Mouse (Mus musculus): Measurements from ENCODE around the gene Mrps34.
"Not testable (repeated sequence)": the region's sequence is repeated elsewhere in the genome, so short reads cannot be mapped to it uniquely, and the experiment has no call there.

Gene Mrps34

DNA sequence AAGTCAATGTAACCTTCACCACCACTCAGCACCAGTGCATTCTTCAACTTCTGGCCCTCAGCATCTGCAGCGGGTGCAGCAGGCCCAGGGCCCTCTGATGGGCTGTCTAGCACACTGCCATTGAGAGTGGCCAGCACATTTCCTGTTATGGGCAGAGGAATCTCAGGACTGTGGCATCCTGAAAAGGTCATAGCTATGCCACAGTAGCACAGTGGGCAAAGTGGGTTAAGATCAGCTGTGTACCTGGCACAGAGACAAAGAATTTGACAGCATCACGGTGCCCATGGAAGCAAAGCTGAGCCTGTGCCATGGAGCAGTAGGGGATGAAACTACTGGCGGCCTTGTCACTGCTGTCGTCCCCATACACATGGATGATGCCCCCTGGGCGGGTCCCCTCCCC lies 4.2 kb downstream of the Mrps34 start:
- no peak for DNase-seq (ENCODE audit: low read depth, low spot score)

- no peak for DNase-seq (ENCODE audit: low read depth, low spot score)
These were observed 5.1 kb downstream of the Mrps34 start for GRCm38 (mm10) chr17:24900014-24900413.

GRCm38 (mm10) chr17:24902124-24902523 lies 7.2 kb downstream of the Mrps34 start:
- no peak for DNase-seq (ENCODE audit: low read depth, low spot score)

GRCm38 (mm10) chr17:24902671-24903474 lies 8.0 kb downstream of the Mrps34 start:
- DNase-seq (ENCODE audit: low read depth, low spot score), result peak; percentile 71

DNA sequence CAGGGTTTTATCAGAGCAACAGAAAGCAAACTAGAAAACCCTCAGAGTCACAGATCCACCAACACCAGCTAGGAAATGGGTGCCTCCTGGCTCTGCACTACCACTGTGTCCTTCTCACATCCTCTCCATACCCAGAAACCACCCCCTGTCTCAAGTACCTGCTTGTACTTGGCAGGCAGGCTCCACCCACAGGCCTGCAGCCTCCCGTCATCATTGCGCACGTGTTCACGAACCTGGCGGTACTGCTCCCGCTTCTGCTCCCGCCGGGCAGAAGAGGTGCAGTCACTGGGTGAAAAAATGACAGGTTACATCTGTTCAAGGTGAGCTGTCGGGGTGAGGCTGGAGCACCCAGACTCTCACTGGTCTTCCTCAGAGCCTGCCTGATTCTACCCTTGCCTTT lies 8.9 kb downstream of the Mrps34 start:
- no peak for DNase-seq (ENCODE audit: low read depth, low spot score)

DNA sequence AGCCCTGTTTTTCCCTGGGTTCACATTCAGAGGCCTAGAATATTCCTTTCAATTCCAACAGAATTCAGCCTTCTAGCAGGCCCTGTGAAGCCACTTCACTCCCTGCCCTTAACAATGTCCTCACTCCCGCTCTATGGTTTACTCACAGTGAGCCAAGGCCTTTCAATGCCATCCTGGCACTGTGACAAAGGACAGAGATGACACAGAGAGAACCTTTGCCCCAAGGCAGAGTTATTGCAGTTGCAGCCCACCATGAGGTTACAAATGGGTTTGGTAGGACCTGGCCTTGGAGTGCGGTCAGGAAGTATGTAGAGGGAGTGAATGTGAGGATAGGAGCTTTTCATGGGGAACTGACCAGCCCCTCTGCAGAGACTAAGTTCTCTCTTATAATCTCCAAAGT lies 12.7 kb downstream of the Mrps34 start:
- no peak for DNase-seq (ENCODE audit: low read depth, low spot score)

DNA sequence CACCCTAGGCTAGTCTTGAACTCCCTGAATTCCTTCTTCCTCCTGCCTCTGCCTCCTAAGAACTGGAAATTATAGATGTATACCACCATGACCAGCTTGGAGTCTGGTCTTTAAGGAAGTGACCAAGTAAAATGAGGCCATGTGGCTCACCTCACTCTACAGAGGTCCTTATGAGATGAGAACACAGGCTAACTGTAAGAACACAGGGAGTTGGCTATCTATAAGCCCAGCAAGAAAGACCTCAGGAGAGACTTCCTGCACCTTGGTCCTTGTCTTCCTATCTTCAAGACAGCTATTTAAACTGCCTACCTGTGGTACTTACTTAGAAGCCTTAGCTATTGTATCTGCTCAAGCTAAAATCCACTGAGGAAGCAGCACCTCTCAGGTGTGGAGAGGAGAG lies 19.1 kb downstream of the Mrps34 start:
- no peak for DNase-seq (ENCODE audit: low read depth, low spot score)

- no peak for DNase-seq (ENCODE audit: low read depth, low spot score)
These were observed 28.3 kb downstream of the Mrps34 start for GRCm38 (mm10) chr17:24923246-24923645.

DNA sequence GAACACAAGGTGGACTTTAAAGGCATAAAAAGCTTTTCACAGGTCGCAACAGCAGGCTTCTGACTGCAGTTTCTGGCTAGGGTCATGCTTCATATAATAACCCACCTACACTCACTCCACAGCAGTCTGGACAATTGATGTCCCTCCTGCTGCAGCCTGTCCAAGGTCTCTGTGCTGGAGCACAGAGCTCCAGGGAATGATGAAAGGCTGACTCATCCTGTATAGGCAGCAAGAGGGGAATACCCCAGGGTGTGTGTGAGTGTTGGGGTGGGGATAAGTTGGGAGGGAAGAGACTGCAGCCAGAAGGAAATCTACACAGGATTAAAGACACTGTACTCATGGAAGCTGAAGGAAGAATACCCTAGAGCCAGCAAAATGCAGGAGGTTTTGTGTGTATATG lies 34.6 kb downstream of the Mrps34 start:
- peak; percentile 94 for DNase-seq (ENCODE audit: low read depth, low spot score)

- peak; percentile 11 for DNase-seq (ENCODE audit: low read depth, low spot score)
These were observed 37.5 kb downstream of the Mrps34 start for GRCm38 (mm10) chr17:24932431-24932830.

GRCm38 (mm10) chr17:24933163-24933562 lies 38.2 kb downstream of the Mrps34 start:
- DNase-seq (ENCODE audit: low read depth, low spot score), result no peak

DNA sequence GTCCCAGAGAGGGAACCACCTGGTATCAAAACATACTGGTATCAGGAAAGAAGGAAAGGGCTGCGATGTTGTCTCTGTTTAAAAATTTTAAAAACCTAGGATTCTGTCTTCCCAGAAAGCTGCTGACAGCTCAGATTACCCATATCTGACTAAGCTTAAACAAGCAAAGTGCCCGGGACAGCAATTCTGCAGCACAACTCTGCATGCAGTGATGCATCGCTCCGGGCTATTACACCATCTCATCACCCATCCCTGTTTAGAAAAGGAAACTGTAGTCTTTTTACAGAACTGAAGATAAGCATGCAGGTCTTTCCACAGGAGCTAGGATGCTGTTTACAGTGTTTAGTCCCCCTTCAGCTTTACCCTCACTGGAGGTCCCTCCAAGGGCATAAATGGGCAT lies 40.0 kb downstream of the Mrps34 start:
- DNase-seq (ENCODE audit: low read depth, low spot score), result peak; percentile 76

DNA sequence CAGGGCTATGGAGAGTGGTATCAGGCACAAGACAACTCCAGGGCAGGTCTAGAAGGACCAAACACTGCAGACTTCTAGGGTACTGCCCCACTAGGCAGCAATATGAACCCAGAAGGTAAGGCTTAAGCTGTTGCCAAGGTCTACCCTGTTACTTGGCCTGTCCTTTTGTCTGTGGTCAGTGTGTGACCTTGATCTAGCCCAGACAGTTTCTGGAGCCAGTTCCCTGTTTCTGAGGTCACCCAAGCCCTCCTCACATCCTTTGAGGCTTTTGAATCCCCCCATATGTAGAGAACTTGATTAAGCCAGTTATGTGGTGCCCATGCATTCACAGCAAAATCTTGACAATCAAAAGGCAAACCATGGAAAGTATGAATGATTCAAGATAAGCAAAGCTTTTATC lies 40.8 kb downstream of the Mrps34 start:
- peak; percentile 9 for DNase-seq (ENCODE audit: low read depth, low spot score)

GRCm38 (mm10) chr17:24936259-24937237 lies 41.6 kb downstream of the Mrps34 start, which contains the start of gene Mapk8ip3:
Gene Mapk8ip3 (minus strand): TSS chr17:24936977.
- DNase-seq (ENCODE audit: low read depth, low spot score), result peak; percentile 92

DNA sequence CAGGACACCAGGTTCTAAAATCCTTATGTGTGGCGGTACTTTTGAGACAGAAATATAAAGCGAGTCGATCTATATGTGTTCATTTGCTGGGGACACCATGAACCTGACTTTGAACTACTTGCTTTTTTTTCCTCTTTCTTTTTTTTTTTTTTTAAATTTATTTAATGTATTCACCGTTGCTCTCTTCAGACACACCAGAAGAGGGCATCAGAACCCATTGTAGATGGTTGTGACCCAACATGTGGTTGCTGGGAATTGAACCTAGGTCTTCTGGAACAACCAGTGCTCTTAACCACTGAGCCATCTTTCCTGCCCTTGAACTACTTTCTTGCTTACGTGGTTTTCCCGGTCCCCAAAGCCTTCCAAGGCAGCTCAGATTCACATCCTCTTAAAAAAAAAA lies 42.4 kb downstream of the Mrps34 start:
- DNase-seq (ENCODE audit: low read depth, low spot score), result no peak

- DNase-seq (ENCODE audit: low read depth, low spot score), result peak; percentile 52
These were observed 47.5 kb downstream of the Mrps34 start for GRCm38 (mm10) chr17:24942453-24942852.

GRCm38 (mm10) chr17:24943036-24943435 lies 48.1 kb downstream of the Mrps34 start:
- DNase-seq (ENCODE audit: low read depth, low spot score), result no peak

- DNase-seq (ENCODE audit: low read depth, low spot score), result not testable (repeated sequence)
These were observed 48.7 kb downstream of the Mrps34 start for GRCm38 (mm10) chr17:24943589-24943988.
